Mouse (Mus musculus): ENCODE data around the gene Lat2. TPM values are rescaled to one million over a fixed set of nuclear protein-coding genes. Genes with fewer than 3 reads are reported as not detected.

The Lat2 gene
- polyA plus RNA-seq (2014; fragmentation: Illumina TruSeq; extraction: RNeasy Lipid Tissue Mini Kit (QIAGEN cat#74804); ENCODE audit: low read depth, low replicate concordance): 4.4 TPM

DNA sequence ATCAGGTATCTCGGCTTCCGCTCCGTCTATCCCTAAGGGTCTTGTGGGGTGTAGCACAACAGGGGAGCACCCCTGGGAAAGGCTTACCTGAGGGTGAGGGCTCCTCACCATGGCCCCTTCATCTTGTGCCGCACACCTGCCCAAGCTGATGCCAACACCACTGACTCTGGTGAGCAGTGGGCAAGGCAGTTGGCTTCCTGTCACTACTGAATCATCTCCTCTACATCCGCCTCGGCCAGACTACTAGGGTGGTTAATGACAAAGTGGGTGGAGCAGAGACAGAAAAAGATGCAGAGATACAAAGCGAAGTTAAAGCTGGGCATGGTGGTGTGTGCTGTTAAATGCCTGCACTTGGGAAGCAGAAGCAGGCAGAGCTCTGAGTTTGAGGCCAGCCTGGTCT lies at the start of gene Lat2:
Gene Lat2 (minus strand): TSS at position 224 of the 400 bp plus-strand sequence.

DNA sequence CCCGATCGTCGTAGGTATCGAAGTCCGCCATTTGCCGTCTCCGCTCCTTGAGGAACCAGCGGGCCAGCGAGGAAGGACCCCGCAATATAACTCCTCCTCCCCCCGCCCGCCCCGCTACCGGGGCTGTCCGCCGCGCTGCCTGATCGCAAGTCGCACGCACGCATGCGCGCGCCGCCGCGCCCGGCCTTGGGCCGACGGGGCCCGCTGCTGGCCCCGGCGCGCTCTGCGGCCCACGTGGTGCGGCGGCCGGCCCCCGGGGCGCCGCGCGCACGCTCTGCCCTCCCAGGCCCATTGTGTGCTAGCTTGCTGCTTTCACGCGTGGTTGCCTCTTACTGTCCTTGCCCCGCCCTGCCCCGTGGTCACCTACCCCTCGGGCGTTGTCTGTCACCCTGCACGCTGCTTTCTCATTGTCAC lies 24.5 kb upstream of the Lat2 start, which contains the start of gene Eif4h:
Gene Eif4h (minus strand): TSS at position 222 of the 414 bp plus-strand sequence.

DNA sequence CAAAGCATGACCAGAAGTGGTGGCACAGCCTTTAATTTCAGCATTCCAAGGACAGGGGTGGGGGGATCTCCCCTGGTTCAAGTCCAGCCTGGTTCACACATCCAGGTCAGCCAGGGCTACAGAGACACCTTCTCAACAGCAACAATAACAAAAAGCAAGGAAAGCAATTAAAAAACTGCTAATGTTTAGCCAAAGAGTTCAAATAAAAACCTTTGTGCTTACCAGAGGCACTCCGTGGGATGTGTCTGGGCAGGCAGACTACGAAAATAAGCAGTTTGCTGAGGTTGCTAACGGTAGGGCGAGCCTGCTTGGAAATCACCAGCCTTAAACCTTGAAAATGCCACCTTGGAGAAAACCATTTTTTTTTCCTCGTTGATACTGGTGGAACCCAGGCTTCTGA lies 33.7 kb downstream of the Lat2 start, which contains the start of gene Rfc2:
Gene Rfc2 (plus strand): TSS at position 221 of the 400 bp plus-strand sequence.

DNA sequence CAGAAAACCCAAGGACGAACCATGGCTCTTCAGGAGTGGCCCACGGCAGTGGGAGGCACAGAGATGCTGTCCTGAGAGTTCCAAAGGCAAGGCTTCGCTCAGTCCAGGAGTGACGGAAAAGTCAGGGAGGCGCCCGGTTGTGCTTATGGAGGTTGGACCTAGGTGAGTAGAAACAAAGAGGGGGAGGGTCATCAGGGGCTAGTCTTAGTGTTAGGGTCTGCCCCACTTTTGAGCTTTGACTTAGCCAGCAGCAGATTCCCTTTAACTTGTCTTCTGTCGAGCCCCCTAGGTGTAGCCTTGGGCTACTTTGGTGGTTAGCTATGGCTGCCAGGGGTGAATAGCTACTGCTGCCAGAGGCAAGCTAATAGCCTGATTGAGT lies 54.8 kb downstream of the Lat2 start, which contains the start of gene Syna:
Gene Syna (minus strand): TSS at position 101 of the 379 bp plus-strand sequence.

GRCm38 (mm10) chr5:134552110-134552972 lies 62.5 kb downstream of the Lat2 start, which contains the start of gene Clip2:
Gene Clip2 (minus strand): TSS chr5:134552434.

Other genes starting within 250 kb of the Lat2 start
- gene Gtf2ird1, start 158.3 kb downstream of the Lat2 start, polyA plus RNA-seq (2014; fragmentation: Illumina TruSeq; extraction: RNeasy Lipid Tissue Mini Kit (QIAGEN cat#74804); ENCODE audit: low read depth, low replicate concordance): 17.2 TPM
- gene Clip2, start 62.6 kb downstream of the Lat2 start, polyA plus RNA-seq (2014; fragmentation: Illumina TruSeq; extraction: RNeasy Lipid Tissue Mini Kit (QIAGEN cat#74804); ENCODE audit: low read depth, low replicate concordance): 1.2 TPM
- gene Syna, start 54.9 kb downstream of the Lat2 start, polyA plus RNA-seq (2014; fragmentation: Illumina TruSeq; extraction: RNeasy Lipid Tissue Mini Kit (QIAGEN cat#74804); ENCODE audit: low read depth, low replicate concordance): 0.22 TPM
- 9.1 TPM for gene Rfc2, start 33.7 kb downstream of the Lat2 start, polyA plus RNA-seq (2014; fragmentation: Illumina TruSeq; extraction: RNeasy Lipid Tissue Mini Kit (QIAGEN cat#74804); ENCODE audit: low read depth, low replicate concordance)
- gene Eif4h, start 24.5 kb upstream of the Lat2 start, polyA plus RNA-seq (2014; fragmentation: Illumina TruSeq; extraction: RNeasy Lipid Tissue Mini Kit (QIAGEN cat#74804); ENCODE audit: low read depth, low replicate concordance): 116 TPM
- gene Limk1, start 73.6 kb upstream of the Lat2 start, polyA plus RNA-seq (2014; fragmentation: Illumina TruSeq; extraction: RNeasy Lipid Tissue Mini Kit (QIAGEN cat#74804); ENCODE audit: low read depth, low replicate concordance): 0.57 TPM
- 8.1 TPM for gene Eln, start 132.3 kb upstream of the Lat2 start, polyA plus RNA-seq (2014; fragmentation: Illumina TruSeq; extraction: RNeasy Lipid Tissue Mini Kit (QIAGEN cat#74804); ENCODE audit: low read depth, low replicate concordance)

Measured in sigmoid colon, adult 10 weeks (tissue).